Mouse (Mus musculus) urinary bladder, postnatal 14 days (tissue): ENCODE results near the gene Foxq1.
A peak's percentile ranks its signal among the peaks of the same experiment; 100 is the strongest.

ENCODE experiments used
- DNase-seq: peaks from one replicate; pipeline ENCODE4 v3.0.0; 2021; ENCODE audit warnings: low spot score

Gene Foxq1

GRCm38 (mm10) chr13:31555834-31556233 is at the start of gene Foxq1:
Gene Foxq1 (plus strand): TSS chr13:31556134.
- no peak for DNase-seq

GRCm38 (mm10) chr13:31506494-31507167 is 49.3 kb upstream of the Foxq1 start:
- peak; percentile 50 for DNase-seq

- peak; percentile 71 for DNase-seq
Measured at GRCm38 (mm10) chr13:31515261-31515660, 40.7 kb upstream of the Foxq1 start.

- peak; percentile 85 for DNase-seq
Measured at GRCm38 (mm10) chr13:31518411-31518886, 37.5 kb upstream of the Foxq1 start.

- peak; percentile 16 for DNase-seq
Measured at GRCm38 (mm10) chr13:31518971-31519370, 37.0 kb upstream of the Foxq1 start.

- DNase-seq, result peak; percentile 20
Measured at GRCm38 (mm10) chr13:31524976-31525375, 31.0 kb upstream of the Foxq1 start.

- no peak for DNase-seq
Measured at GRCm38 (mm10) chr13:31531186-31531585, 24.7 kb upstream of the Foxq1 start.

- DNase-seq, result peak; percentile 53
Measured at GRCm38 (mm10) chr13:31531651-31532061, 24.3 kb upstream of the Foxq1 start.

- no peak for DNase-seq
Measured at GRCm38 (mm10) chr13:31534726-31535125, 21.2 kb upstream of the Foxq1 start.

- no peak for DNase-seq
Measured at GRCm38 (mm10) chr13:31543021-31543420, 12.9 kb upstream of the Foxq1 start.

GRCm38 (mm10) chr13:31546784-31547183 is 9.2 kb upstream of the Foxq1 start:
- no peak for DNase-seq

- no peak for DNase-seq
Measured at GRCm38 (mm10) chr13:31547204-31547603, 8.7 kb upstream of the Foxq1 start.

GRCm38 (mm10) chr13:31547610-31548009 is 8.3 kb upstream of the Foxq1 start:
- DNase-seq, result peak; percentile 75

- no peak for DNase-seq
Measured at GRCm38 (mm10) chr13:31556964-31557767, 1.2 kb downstream of the Foxq1 start.

- DNase-seq, result peak; percentile 89
Measured at GRCm38 (mm10) chr13:31557768-31558520, 2.0 kb downstream of the Foxq1 start.

GRCm38 (mm10) chr13:31558521-31559418 is 2.8 kb downstream of the Foxq1 start, which contains the start of gene A530084C06Rik:
Gene A530084C06Rik (minus strand): TSS chr13:31559333.
- peak; percentile 45 for DNase-seq

- peak; percentile 65 for DNase-seq
Measured at GRCm38 (mm10) chr13:31559419-31560144, 3.6 kb downstream of the Foxq1 start.

GRCm38 (mm10) chr13:31564394-31564793 is 8.5 kb downstream of the Foxq1 start:
- no peak for DNase-seq

GRCm38 (mm10) chr13:31567099-31567498 is 11.2 kb downstream of the Foxq1 start:
- no peak for DNase-seq

GRCm38 (mm10) chr13:31567617-31568294 is 11.8 kb downstream of the Foxq1 start:
- DNase-seq, result peak; percentile 66
